In genomic region chr5:44764911-44765310, GRCm38 (mm10) we compare ENCODE assay signal across 13 mouse cellular contexts. TPM values are rescaled to one million over a fixed set of nuclear protein-coding genes. Genes with fewer than 3 reads are reported as not detected.
A peak's percentile ranks its signal among the peaks of the same experiment; 100 is the strongest.
DNase-seq lines count a peak whose midpoint lies in the region; ATAC-seq and TF ChIP-seq lines count a peak whose summit lies in the region.
"Had no signal": no experiment of that assay in that cellular context is flagged by ENCODE, and none has a peak within 500 bp of the region (broad histone marks: within the 10 kb centered on the region; RNA-seq: fewer than 3 reads in every experiment).

No protein-coding gene starts in this region.

- ATAC-seq in kidney, embryonic 14.5 days (ENCODE audit: low FRiP score, low TSS enrichment), result no peak
- peak; percentile 58 for ATAC-seq in heart, postnatal 0 days (ENCODE audit: insufficient read depth, low read depth)
- peak; percentile 85 for ATAC-seq in stomach, embryonic 16.5 days (ENCODE audit: insufficient read depth, low FRiP score)
- ATAC-seq: midbrain, embryonic 16.5 days had no signal

- H3K4me3 ChIP-seq in kidney, embryonic 14.5 days (ENCODE audit: low read length), result no peak overlapping the region
- H3K4me3 ChIP-seq in heart, postnatal 0 days (ENCODE audit: low read depth, low read length), result no peak overlapping the region
- H3K4me3 ChIP-seq in stomach, embryonic 16.5 days (replicated peaks; ENCODE audit: low read length), result no peak overlapping the region
- H3K4me3 ChIP-seq: embryonic facial prominence, embryonic 15.5 days; liver, embryonic 15.5 days had no signal

- H3K27me3 ChIP-seq in kidney, embryonic 14.5 days (ENCODE audit: control insufficient read depth, insufficient read depth, low read length), result no peaks in the 10 kb centered on the region
- H3K27me3 ChIP-seq in heart, postnatal 0 days (ENCODE audit: control insufficient read depth, insufficient read depth, low read length), result no peaks in the 10 kb centered on the region
- no peaks in the 10 kb centered on the region for H3K27me3 ChIP-seq in stomach, embryonic 16.5 days (ENCODE audit: control insufficient read depth, insufficient read depth, low read length)
- H3K27me3 ChIP-seq: embryonic facial prominence, embryonic 15.5 days; liver, embryonic 15.5 days had no signal

- 0 out of 2 replicates have a peak, but pooled peaks cover under 1% of the 10 kb centered on the region for H3K36me3 ChIP-seq in kidney, embryonic 14.5 days (ENCODE audit: control insufficient read depth, insufficient read depth, low read length)
- H3K36me3 ChIP-seq in heart, postnatal 0 days (replicated peaks; ENCODE audit: control insufficient read depth, insufficient read depth, low read length), result no peaks in the 10 kb centered on the region
- no peaks in the 10 kb centered on the region for H3K36me3 ChIP-seq in stomach, embryonic 16.5 days (ENCODE audit: control insufficient read depth, insufficient read depth, low read length)
- H3K36me3 ChIP-seq: embryonic facial prominence, embryonic 15.5 days; liver, embryonic 15.5 days had no signal

- no peak overlapping the region for H3K4me2 ChIP-seq in kidney, embryonic 14.5 days (replicated peaks; ENCODE audit: low read depth, low read length)
- H3K4me2 ChIP-seq in heart, postnatal 0 days (ENCODE audit: low read depth, low read length), result no peak overlapping the region
- no peak overlapping the region for H3K4me2 ChIP-seq in stomach, embryonic 16.5 days (ENCODE audit: low read depth, low read length)
- H3K4me2 ChIP-seq: embryonic facial prominence, embryonic 15.5 days; liver, embryonic 15.5 days had no signal

- no peak overlapping the region for H3K9ac ChIP-seq in kidney, embryonic 14.5 days (ENCODE audit: low read depth, low read length)
- no peak overlapping the region for H3K9ac ChIP-seq in heart, postnatal 0 days (replicated peaks; ENCODE audit: low read depth, low read length)
- H3K9ac ChIP-seq in stomach, embryonic 16.5 days (ENCODE audit: low read length), result no peak overlapping the region
- H3K9ac ChIP-seq: embryonic facial prominence, embryonic 15.5 days; liver, embryonic 15.5 days had no signal

- H3K27ac ChIP-seq in kidney, embryonic 14.5 days (ENCODE audit: low read depth, low read length), result no peak overlapping the region
- H3K27ac ChIP-seq in heart, postnatal 0 days (ENCODE audit: low read depth), result peak overlapping the region; percentile 75
- peak overlapping the region; percentile 44 for H3K27ac ChIP-seq in stomach, embryonic 16.5 days (ENCODE audit: low read length)
- H3K27ac ChIP-seq: embryonic facial prominence, embryonic 15.5 days; liver, embryonic 15.5 days had no signal

- TF ChIP-seq EP300 in heart, postnatal 0 days (IDR thresholded peaks at IDR 0.05; ENCODE audit: low read depth), result peak; percentile 98

- H3K4me1 ChIP-seq in kidney, embryonic 14.5 days (ENCODE audit: control insufficient read depth, insufficient read depth, low read length), result no peaks in the 10 kb centered on the region
- H3K4me1 ChIP-seq in heart, postnatal 0 days (ENCODE audit: control insufficient read depth, insufficient read depth), result no peaks in the 10 kb centered on the region
- H3K4me1 ChIP-seq in stomach, embryonic 16.5 days (ENCODE audit: control insufficient read depth, insufficient read depth, low read length), result 0 out of 2 replicates have a peak, but pooled peaks cover 12% of the 10 kb centered on the region
- H3K4me1 ChIP-seq: embryonic facial prominence, embryonic 15.5 days; liver, embryonic 15.5 days had no signal

- H3K9me3 ChIP-seq in kidney, embryonic 14.5 days (ENCODE audit: control insufficient read depth, low read length), result no peaks in the 10 kb centered on the region
- no peaks in the 10 kb centered on the region for H3K9me3 ChIP-seq in heart, postnatal 0 days (replicated peaks; ENCODE audit: control insufficient read depth, low read length)
- no peaks in the 10 kb centered on the region for H3K9me3 ChIP-seq in stomach, embryonic 16.5 days (replicated peaks; ENCODE audit: control insufficient read depth, low read length)
- H3K9me3 ChIP-seq: embryonic facial prominence, embryonic 15.5 days; liver, embryonic 15.5 days had no signal

- no peak for TF ChIP-seq CTCF in heart, postnatal 0 days (IDR thresholded peaks at IDR 0.05; ENCODE audit: low read depth)

- 78% methylated on average over 7 of the region's 7 CpGs for WGBS in kidney, embryonic 14.5 days
- 58% methylated on average over 7 of the region's 7 CpGs for WGBS in heart, postnatal 0 days
- WGBS in stomach, embryonic 16.5 days, result 71% methylated on average over 7 of the region's 7 CpGs

- DNase-seq in kidney, adult 11 months, result peak; percentile 57
- peak; percentile 45 for DNase-seq in heart, postnatal 0 days (ENCODE audit: low spot score)
- peak; percentile 22 to 67 for DNase-seq in kidney, postnatal 36 days
- DNase-seq in layer of hippocampus, adult 9-11 months, result no peak
- no peak for DNase-seq in right cerebral cortex, postnatal 25 days
- DNase-seq in ovary, postnatal 10 days (ENCODE audit: low spot score), result no peak
- DNase-seq: cerebellum, postnatal 25 days; thymus, adult 2 months had no signal

RNA-seq across cellular contexts. Expression of gene Ldb2, which starts 34.6 kb away (rescaled TPM):
- 70.5 and 89.3 TPM in 2 replicates for polyA plus RNA-seq in kidney, embryonic 14.5 days (2014; fragmentation: Nextera tagmentation; extraction: Ambion mirVana)
- total RNA-seq in heart, postnatal 0 days (2014; rRNA removed; ENCODE audit: low replicate concordance), result 8.0 and 17.1 TPM in 2 replicates
- polyA plus RNA-seq in heart, postnatal 0 days (2015; fragmentation: Nextera tagmentation; extraction: Ambion mirVana), result 10.6 and 10.8 TPM in 2 replicates
- 38.5 and 44.1 TPM in 2 replicates for polyA plus RNA-seq in stomach, embryonic 16.5 days (2015; fragmentation: Nextera tagmentation; extraction: Ambion mirVana)

Comparison
In these comparisons a context has a peak if more than half of its experiments do, and no peak if none do; other contexts are left out.
1. DNase-seq: peak in kidney, adult 11 months (single experiment), heart, postnatal 0 days (single experiment) and kidney, postnatal 36 days (2 of 2); none in layer of hippocampus, adult 9-11 months (single experiment), right cerebral cortex, postnatal 25 days (single experiment) and ovary, postnatal 10 days (single experiment).